Mouse (Mus musculus) stomach, embryonic 16.5 days (tissue): Measurements from ENCODE around the gene Sptssa. TPM values are rescaled to one million over a fixed set of nuclear protein-coding genes. Genes with fewer than 3 reads are reported as not detected.

Experiments
- ATAC-seq: fragments of 200-750 bp; cut with Nextera tagmentation; 2 replicates; pipeline ENCODE4 v1.8.0; 2017; ENCODE audit warnings: moderate number of reproducible peaks, moderate TSS enrichment; ENCODE audit not compliant: insufficient read depth, low FRiP score
- H3K27ac ChIP-seq: fragments of 300-500 bp; sonication (generic); 2 replicates; pipeline ENCODE4 v1.5.1; 2014; ENCODE audit warnings: low read length
- H3K27me3 ChIP-seq: fragments of 300-500 bp; sonication (generic); 2 replicates; pipeline ENCODE4 v1.6.1; 2014; ENCODE audit warnings: low read length, control low read depth, mixed read lengths; ENCODE audit not compliant: control insufficient read depth, insufficient read depth
- H3K36me3 ChIP-seq: fragments of 300-500 bp; sonication (generic); 2 replicates; pipeline ENCODE4 v1.6.1; 2014; ENCODE audit warnings: low read length; ENCODE audit not compliant: control insufficient read depth, insufficient read depth
- H3K4me1 ChIP-seq: fragments of 300-500 bp; sonication (generic); 2 replicates; pipeline ENCODE4 v1.6.1; 2014; ENCODE audit warnings: low read length, control low read depth, mixed read lengths; ENCODE audit not compliant: control insufficient read depth, insufficient read depth
- H3K4me2 ChIP-seq: fragments of 300-500 bp; sonication (generic); 2 replicates; pipeline ENCODE4 v1.6.1; 2014; ENCODE audit warnings: low read depth, low read length, mixed read lengths
- H3K4me3 ChIP-seq: fragments of 300-500 bp; sonication (generic); replicated peaks from 2 replicates; pipeline ENCODE4 v1.5.1; 2014; ENCODE audit warnings: mild to moderate bottlenecking, low read length
- H3K9ac ChIP-seq: fragments of 300-500 bp; sonication (generic); 2 replicates; pipeline ENCODE4 v1.6.1; 2014; ENCODE audit warnings: low read length
- H3K9me3 ChIP-seq: fragments of 300-500 bp; sonication (generic); replicated peaks from 2 replicates; pipeline ENCODE4 v1.6.1; 2016; ENCODE audit warnings: low read length, control low read depth; ENCODE audit not compliant: control insufficient read depth
- WGBS: fragments of 180-500 bp; shearing (Covaris S2); extraction: QIAGEN DNeasy Blood & Tissue Kit; methylation state at CpG from one replicate; pipeline ENCODE4 v1.1.7; 2014; 5-methylcytosine and 5-hydroxymethylcytosine counted together
- polyA plus RNA-seq: library from polyadenylated mRNA; unstranded; fragments of >200 nt; fragmentation: Nextera tagmentation; extraction: Ambion mirVana; gene quantifications from 2 replicates; pipeline ENCODE4 v1.2.1, GENCODE M21; 2015

Gene Sptssa
- polyA plus RNA-seq: 225 and 229 TPM in 2 replicates

DNA sequence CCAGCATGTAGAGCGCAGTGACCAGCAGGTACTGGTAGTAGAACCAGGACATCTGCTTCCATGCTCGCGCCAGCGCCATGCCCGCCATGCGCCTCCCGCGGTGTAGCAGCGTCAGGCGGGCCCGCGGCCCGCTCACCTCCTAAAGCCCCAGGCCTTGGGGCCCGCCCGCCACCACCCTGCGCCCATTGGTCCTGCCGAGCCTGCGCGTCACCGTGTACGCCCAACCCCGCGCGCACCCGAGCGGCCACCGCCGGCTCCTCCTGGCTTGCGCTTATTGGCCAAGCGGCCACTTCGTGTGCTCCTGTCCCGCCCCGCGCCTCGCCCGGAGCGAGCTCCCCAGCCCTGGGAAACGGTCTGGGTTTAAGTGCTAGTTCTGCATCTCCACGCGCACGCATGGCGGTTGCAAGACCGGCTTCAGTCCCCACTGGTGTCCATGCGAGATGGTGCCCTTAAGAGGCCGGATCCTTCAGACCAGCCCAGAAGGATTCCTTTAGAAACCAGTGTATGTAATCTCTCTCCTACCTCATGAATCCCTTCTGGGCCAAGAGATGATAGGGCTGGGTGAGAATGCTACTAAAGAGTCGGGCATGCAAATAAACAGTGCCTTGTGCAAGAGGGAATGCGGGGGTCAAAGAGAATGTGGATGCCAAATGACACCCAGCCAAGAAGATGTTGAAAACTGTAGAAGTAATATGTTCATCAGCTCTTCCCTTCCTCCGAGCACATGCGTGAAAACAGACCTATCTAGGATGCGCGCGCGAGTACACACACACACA is at the start of gene Sptssa:
Sptssa (minus strand) TSS at position 178 of the 776 bp plus-strand sequence.
- Histone ChIP-seq H3K27ac (peak within 1 kb of the TSS; percentile 92), H3K4me2 (peak within 1 kb of the TSS; percentile 73), H3K27me3 (no peaks in the 10 kb centered on the region), H3K4me1 (peaks cover 28% of the 10 kb centered on the region), H3K9ac (peak within 1 kb of the TSS; percentile 89), H3K9me3 (no peaks in the 10 kb centered on the region), H3K36me3 (no peaks in the 10 kb centered on the region), H3K4me3 (peak within 1 kb of the TSS; percentile 60)
- 8% methylated on average over 53 of the region's 53 CpGs for WGBS
- peak; percentile 99 for ATAC-seq

DNA sequence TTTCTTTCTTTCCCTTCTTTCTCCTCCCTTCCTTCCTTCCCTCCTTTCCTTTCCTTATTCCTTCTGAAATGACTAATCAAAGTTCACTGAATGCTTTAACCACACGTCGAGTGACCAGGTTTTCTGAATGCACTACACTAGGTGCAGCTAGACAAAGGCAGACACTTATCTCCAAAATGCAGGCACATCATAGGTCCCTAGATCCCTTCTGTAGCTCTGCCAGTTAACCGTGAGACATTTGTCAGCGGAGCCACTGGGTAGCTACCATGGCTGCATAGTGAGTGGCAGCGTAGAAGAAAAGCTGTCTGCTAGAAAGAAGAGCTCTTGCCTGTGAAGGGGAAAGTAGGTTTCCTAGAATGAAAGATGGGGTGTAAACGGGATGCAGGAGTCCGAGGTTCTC is 43.0 kb upstream of the Sptssa start:
- H3K4me1 ChIP-seq: 0 out of 2 replicates have a peak, but pooled peaks cover 3% of the 10 kb centered on the region
- no peak overlapping the region for H3K4me2 ChIP-seq
- no peaks in the 10 kb centered on the region for H3K27me3 ChIP-seq
- 66% methylated on average over 7 of the region's 7 CpGs for WGBS
- no peak overlapping the region for H3K4me3 ChIP-seq
- no peak overlapping the region for H3K9ac ChIP-seq
- no peak overlapping the region for H3K27ac ChIP-seq
- no peak for ATAC-seq
- no peaks in the 10 kb centered on the region for H3K36me3 ChIP-seq
- H3K9me3 ChIP-seq: no peaks in the 10 kb centered on the region

DNA sequence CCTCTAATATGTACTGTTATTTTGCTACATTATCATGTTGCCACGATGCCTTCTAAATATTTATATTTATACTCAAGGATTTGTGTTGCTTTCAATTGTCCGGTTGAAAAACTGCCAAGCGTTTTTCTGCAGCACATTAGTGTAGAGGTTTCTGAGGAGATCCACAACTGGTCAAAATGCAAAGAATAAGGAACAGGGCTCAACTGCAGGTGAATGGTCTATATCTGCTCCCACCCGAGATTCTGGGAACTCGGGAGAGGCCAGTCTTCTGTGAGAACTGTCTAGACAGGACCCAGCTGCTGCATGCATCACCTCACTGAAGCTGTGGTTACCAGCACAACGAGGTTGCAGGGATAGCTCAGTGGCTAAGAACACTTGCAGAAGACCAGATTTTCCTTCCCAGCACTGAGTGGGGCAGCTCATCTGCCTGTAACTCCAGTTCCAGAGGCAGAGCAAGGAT is 41.4 kb upstream of the Sptssa start:
- ATAC-seq: no peak
- H3K27ac ChIP-seq: no peak overlapping the region
- no peak overlapping the region for H3K9ac ChIP-seq
- H3K27me3 ChIP-seq: no peaks in the 10 kb centered on the region
- no peak overlapping the region for H3K4me3 ChIP-seq
- no peak overlapping the region for H3K4me2 ChIP-seq
- no peaks in the 10 kb centered on the region for H3K9me3 ChIP-seq
- H3K36me3 ChIP-seq: no peaks in the 10 kb centered on the region
- WGBS: 34% methylated on average over 6 of the region's 6 CpGs
- 0 out of 2 replicates have a peak, but pooled peaks cover 3% of the 10 kb centered on the region for H3K4me1 ChIP-seq

DNA sequence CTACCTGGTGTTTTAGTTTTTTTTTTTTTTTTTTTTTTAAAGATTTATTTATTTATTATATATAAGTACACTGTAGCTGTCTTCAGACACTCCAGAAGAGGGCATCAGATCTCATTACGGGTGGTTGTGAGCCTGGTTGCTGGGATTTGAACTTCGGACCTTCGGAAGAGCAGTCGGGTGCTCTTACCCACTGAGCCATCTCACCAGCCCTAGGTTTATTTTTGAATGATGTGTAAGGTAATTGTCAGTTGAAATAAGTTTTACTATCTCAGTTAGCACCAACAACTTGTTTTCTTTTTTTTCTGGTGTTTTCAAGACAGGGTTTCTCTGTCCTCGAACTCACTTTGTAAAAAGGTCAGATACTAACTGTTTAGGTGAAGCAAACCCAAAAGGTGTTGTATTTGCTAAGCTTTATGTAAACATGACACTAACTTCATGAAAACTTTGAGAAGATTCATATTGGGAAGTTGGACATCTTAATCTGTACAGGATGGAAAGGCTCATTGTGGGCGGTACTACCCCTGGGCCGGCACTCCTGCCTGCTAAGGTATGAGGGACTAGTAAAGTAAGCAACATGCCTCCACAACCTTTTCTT is 40.7 kb upstream of the Sptssa start:
- WGBS: 6% methylated on average over 7 of the region's 7 CpGs
- 0 out of 2 replicates have a peak, but pooled peaks cover 5% of the 10 kb centered on the region for H3K36me3 ChIP-seq
- 0 out of 2 replicates have a peak, but pooled peaks cover 3% of the 10 kb centered on the region for H3K4me1 ChIP-seq
- ATAC-seq: no peak
- H3K4me3 ChIP-seq: no peak overlapping the region
- no peaks in the 10 kb centered on the region for H3K9me3 ChIP-seq
- no peak overlapping the region; the same call in 1 of the 2 replicates for H3K27ac ChIP-seq
- no peak overlapping the region for H3K4me2 ChIP-seq
- no peak overlapping the region for H3K9ac ChIP-seq
- no peaks in the 10 kb centered on the region for H3K27me3 ChIP-seq

DNA sequence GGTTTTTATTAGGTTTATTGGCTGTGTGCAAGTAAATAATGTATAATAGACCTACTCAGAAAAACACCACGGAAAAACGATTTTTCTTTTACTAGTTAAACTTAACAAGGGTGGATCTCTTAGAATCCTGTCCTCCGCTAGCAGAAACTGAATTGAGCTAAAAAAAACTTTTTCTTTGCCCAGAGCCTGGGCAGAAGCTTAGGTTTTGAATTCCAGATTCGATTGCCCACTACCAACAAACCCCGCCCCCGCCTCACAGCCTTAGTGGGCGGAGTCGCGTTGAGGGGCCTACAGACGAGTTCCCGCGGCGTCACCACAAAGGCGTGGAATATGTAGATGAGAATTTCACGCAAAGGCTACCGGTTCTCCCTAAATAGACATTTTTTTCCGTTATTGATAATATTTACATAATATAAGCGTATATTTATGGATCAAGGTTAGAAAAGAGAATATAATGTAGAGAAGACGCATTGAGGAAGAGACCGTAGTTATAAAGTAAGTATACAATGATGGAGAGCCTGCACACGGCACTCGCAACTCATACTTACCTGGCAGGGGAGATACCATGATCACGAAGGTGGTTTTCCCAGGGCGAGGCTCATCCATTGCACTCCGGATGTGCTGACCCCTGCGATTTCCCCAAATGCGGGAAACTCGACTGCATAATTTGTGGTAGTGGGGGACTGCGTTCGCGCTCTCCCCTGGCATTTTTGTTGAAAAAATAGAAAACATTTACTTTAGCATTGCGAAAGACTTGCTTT is 40.0 kb upstream of the Sptssa start:
- peak overlapping the region; percentile 81 for H3K9ac ChIP-seq
- WGBS: under 1% methylated on average over 32 of the region's 32 CpGs
- 0 out of 2 replicates have a peak, but pooled peaks cover 5% of the 10 kb centered on the region for H3K36me3 ChIP-seq
- peak overlapping the region; percentile 96 for H3K27ac ChIP-seq
- peak overlapping the region; percentile 68 for H3K4me2 ChIP-seq
- peak; percentile 93 for ATAC-seq
- no peaks in the 10 kb centered on the region for H3K9me3 ChIP-seq
- H3K4me3 ChIP-seq: peak overlapping the region; percentile 67
- H3K27me3 ChIP-seq: no peaks in the 10 kb centered on the region
- H3K4me1 ChIP-seq: 0 out of 2 replicates have a peak, but pooled peaks cover 3% of the 10 kb centered on the region

DNA sequence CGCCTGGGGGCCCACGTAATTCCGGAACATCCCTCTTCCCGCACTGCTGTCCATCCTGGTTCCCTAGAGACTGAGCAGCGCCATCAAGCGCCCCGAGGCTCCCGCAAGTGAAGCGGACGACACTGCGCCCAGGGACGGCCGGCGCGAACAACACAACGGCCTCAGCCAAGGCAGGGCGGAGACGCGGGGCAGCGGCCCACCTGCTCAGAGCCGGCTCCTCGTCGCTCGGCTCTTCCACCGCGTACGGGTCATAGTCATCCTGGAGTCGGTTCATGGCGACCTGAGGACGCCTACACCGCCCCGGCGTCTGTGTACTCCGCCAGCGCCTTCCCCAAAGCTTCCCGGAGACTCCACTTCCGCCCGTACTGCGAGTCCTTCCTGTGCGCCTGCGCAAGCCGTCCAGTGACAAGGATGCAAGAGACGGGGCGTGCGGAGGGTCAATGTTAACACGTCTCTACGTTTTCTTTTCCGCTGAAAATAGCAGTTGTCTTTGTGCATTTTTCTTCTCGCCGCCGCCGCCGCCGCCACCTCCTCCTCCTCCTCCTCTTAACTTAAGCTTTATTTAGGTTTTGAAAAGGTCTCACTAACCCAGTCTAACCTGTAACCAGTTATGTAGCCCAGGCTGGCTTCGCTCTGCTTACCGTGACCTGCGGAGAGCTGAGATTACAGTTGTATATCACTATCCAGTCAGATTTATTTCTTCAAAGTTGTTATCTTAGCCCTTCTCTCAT is 39.3 kb upstream of the Sptssa start, which contains the start of gene Eapp:
Eapp (minus strand) TSS at position 387 of the 731 bp plus-strand sequence.
- peak within 1 kb of the TSS; percentile 67 for H3K4me3 ChIP-seq
- peak within 1 kb of the TSS; percentile 68 for H3K4me2 ChIP-seq
- no peaks in the 10 kb centered on the region for H3K9me3 ChIP-seq
- H3K36me3 ChIP-seq: peaks cover 5% of the 10 kb centered on the region; the same call in 1 of the 2 replicates
- no peaks in the 10 kb centered on the region for H3K27me3 ChIP-seq
- WGBS: under 1% methylated on average over 57 of the region's 57 CpGs
- peak within 1 kb of the TSS; percentile 96 for H3K27ac ChIP-seq
- peak within 1 kb of the TSS; percentile 81 for H3K9ac ChIP-seq
- ATAC-seq: peak; percentile 94
- 0 out of 2 replicates have a peak, but pooled peaks cover 3% of the 10 kb centered on the region for H3K4me1 ChIP-seq

DNA sequence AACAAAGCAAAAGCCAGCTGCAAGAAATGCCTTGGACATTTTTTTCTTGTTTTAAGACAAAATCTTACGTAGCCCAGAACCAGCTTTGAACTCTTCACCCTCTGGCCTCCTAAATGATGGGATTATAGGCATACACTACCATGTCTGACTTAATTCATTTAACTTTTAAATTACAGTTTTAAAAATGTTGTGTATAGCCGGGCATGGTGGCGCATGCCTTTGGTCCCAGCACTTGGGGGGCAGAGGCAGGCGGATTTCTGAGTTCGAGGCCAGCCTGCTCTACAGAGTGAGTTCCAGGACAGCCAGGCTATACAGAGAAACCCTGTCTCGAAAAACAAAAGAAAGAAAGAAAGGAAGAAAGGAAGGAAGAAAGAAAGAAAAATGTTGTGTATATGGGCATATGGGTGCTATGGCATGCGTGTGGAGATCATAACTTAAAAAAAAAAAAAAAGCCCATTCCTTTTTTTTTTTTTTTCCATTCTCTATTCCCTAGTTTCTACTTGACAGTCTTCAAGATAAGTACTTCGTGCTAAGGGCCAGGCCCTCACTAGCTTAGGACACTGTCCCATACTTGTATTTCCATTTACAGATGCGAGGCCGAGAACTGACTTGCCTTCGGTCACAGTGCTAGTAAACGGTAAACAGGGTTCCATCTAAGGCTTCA is 38.6 kb upstream of the Sptssa start:
- 36% methylated on average over 12 of the region's 12 CpGs for WGBS
- Histone ChIP-seq H3K27me3 (no peaks in the 10 kb centered on the region), H3K9me3 (no peaks in the 10 kb centered on the region), H3K36me3 (peaks cover 8% of the 10 kb centered on the region; the same call in 1 of the 2 replicates), H3K4me3 (peak overlapping the region; percentile 67), H3K9ac (peak overlapping the region; percentile 81), H3K4me2 (peak overlapping the region; percentile 59), H3K4me1 (0 out of 2 replicates have a peak, but pooled peaks cover 3% of the 10 kb centered on the region), H3K27ac (peak overlapping the region; percentile 96)
- ATAC-seq: no peak

DNA sequence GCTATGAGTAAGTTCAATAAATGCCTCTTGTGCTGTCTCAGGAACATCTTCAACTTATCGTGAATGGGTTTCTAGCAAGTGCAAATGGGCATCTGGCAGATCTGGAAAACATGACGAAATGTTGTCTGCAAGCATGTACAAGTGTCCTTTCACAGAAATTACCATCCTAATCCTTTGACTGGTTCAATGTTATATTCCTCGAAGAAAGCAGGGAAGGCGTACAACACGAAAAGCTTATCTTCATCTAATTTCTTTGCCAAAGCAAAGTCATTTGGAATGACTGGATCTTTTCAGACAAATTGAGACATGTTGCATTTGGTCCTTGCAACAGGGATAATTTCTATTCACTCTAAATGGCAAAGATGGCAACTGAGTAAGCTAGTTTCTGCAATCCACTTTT is 32.7 kb upstream of the Sptssa start:
- Histone ChIP-seq H3K27ac (no peak overlapping the region), H3K4me1 (no peaks in the 10 kb centered on the region), H3K4me2 (no peak overlapping the region), H3K9ac (no peak overlapping the region), H3K36me3 (peaks cover 15% of the 10 kb centered on the region; the same call in 1 of the 2 replicates), H3K4me3 (no peak overlapping the region), H3K9me3 (no peaks in the 10 kb centered on the region), H3K27me3 (no peaks in the 10 kb centered on the region)
- ATAC-seq: no peak
- 90% methylated on average over 5 of the region's 5 CpGs for WGBS
